Mouse (Mus musculus) heart, embryonic 15.5 days (tissue): ENCODE measurements around the gene Bbx. TPM values are rescaled to one million over a fixed set of nuclear protein-coding genes. Genes with fewer than 3 reads are reported as not detected.
A peak's percentile ranks its signal among the peaks of the same experiment; 100 is the strongest.

Source experiments
- ATAC-seq: fragments of 200-750 bp; cut with Nextera tagmentation; replicated peaks from 2 replicates; pipeline ENCODE4 v1.8.0; 2017; ENCODE audit warnings: low read depth, moderate TSS enrichment; ENCODE audit not compliant: insufficient number of reproducible peaks, insufficient read depth, low FRiP score
- H3K27ac ChIP-seq: fragments of 300-500 bp; sonication (generic); 2 replicates; pipeline ENCODE4 v1.5.1; 2015; ENCODE audit warnings: mild to moderate bottlenecking, inconsistent platforms
- H3K27me3 ChIP-seq: fragments of 300-500 bp; sonication (generic); 2 replicates; pipeline ENCODE4 v1.6.1; 2015; ENCODE audit warnings: inconsistent platforms
- H3K36me3 ChIP-seq: fragments of 300-500 bp; sonication (generic); 2 replicates; pipeline ENCODE4 v1.6.1; 2015; ENCODE audit warnings: mild to moderate bottlenecking, inconsistent platforms
- H3K4me1 ChIP-seq: fragments of 300-500 bp; sonication (generic); replicated peaks from 2 replicates; pipeline ENCODE4 v1.6.1; 2015; ENCODE audit warnings: inconsistent platforms
- H3K4me2 ChIP-seq: fragments of 300-500 bp; sonication (generic); 2 replicates; pipeline ENCODE4 v1.6.1; 2015; ENCODE audit warnings: inconsistent platforms, mild to moderate bottlenecking, moderate library complexity
- H3K4me3 ChIP-seq: fragments of 300-500 bp; sonication (generic); 2 replicates; pipeline ENCODE4 v1.5.1; 2015; ENCODE audit warnings: mild to moderate bottlenecking, inconsistent platforms
- H3K9ac ChIP-seq: fragments of 300-500 bp; sonication (generic); 2 replicates; pipeline ENCODE4 v1.6.1; 2015; ENCODE audit warnings: mild to moderate bottlenecking, inconsistent platforms
- H3K9me3 ChIP-seq: fragments of 300-500 bp; sonication (generic); replicated peaks from 2 replicates; pipeline ENCODE4 v1.6.1; 2016; ENCODE audit warnings: inconsistent platforms
- WGBS: fragments of 180-500 bp; shearing (Covaris S2); methylation state at CpG from one replicate; pipeline ENCODE4 v1.1.7; 2015; ENCODE audit warnings: mixed read lengths; 5-methylcytosine and 5-hydroxymethylcytosine counted together
- polyA plus RNA-seq: library from polyadenylated mRNA; unstranded; fragments of >200 nt; fragmentation: Nextera tagmentation; extraction: Ambion mirVana; gene quantifications from 2 replicates; pipeline ENCODE4 v1.2.1, GENCODE M21; 2015

The Bbx gene
- polyA plus RNA-seq, 1 experiment from 2014 or later, result 33.4 TPM

DNA sequence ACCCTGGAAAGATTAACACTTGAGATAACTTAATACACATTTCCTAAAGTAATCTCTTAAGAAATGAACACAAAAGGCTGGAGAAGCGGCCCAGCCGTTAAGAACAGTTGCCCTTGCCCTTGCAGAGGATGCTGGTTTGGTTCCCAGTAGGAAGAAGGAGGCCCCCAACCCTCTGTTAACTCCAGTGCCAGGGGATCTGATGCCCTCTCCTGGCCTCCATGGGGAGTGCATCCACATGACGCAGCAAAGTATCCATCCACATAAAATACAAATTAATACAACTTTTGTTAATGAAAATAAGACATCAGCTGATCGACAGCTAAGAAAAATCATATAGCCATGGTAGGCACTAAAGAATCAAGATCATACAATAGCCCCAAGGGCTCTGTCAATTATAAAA, 33.6 kb downstream of the Bbx start:
- WGBS, result 82% methylated on average over 4 of the region's 4 CpGs
- H3K27ac ChIP-seq, result no peak overlapping the region
- no peak for ATAC-seq

DNA sequence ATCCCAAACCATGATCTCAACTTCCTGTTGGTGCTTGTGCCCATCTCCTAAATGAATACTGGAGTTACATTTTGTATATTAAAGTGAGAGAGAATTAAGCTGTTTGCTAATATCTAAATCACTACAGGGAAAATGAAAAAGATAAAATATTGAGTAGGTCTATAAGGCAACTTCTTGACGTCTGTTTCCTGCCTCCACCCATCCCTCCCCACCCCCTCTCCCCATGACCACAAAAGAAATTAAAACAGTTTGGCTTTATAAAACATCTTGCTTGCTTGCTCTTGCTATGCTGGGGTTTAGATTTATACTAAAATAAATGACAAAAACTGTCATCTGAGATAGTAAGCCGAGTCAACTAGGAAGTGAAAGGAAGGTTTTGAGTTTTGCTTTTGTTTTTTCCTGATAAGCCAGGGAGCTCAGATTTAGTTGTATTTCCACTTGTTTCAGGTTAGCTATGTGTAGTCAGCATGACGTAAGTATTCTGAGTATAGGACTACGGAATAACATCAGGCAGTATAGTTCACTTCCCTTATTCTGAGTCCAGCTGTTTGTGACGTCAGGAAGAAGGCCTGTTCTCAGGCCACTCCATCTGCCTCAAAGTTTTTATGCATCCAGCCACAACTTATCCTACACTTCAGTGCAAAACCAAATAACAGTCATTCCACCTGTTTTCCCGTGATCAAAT, 36.1 kb downstream of the Bbx start:
- no peak overlapping the region for H3K27ac ChIP-seq
- no peak overlapping the region for H3K4me2 ChIP-seq
- H3K27me3 ChIP-seq, result no peaks in the 10 kb centered on the region
- no peaks in the 10 kb centered on the region for H3K9me3 ChIP-seq
- H3K4me1 ChIP-seq, result peaks cover 6% of the 10 kb centered on the region
- peaks cover 2% of the 10 kb centered on the region; the same call in 1 of the 2 replicates for H3K36me3 ChIP-seq
- H3K9ac ChIP-seq, result no peak overlapping the region
- no peak overlapping the region for H3K4me3 ChIP-seq
- 67% methylated on average over 6 of the region's 6 CpGs for WGBS
- no peak for ATAC-seq

More for the DNA sequence above, 33.6 kb downstream of the Bbx start:
- H3K4me3 ChIP-seq, result no peak overlapping the region
- H3K9me3 ChIP-seq, result no peaks in the 10 kb centered on the region
- no peak overlapping the region for H3K9ac ChIP-seq
- no peak overlapping the region for H3K4me2 ChIP-seq
- H3K36me3 ChIP-seq, result no peaks in the 10 kb centered on the region
- H3K4me1 ChIP-seq, result peaks cover 12% of the 10 kb centered on the region
- no peaks in the 10 kb centered on the region for H3K27me3 ChIP-seq

DNA sequence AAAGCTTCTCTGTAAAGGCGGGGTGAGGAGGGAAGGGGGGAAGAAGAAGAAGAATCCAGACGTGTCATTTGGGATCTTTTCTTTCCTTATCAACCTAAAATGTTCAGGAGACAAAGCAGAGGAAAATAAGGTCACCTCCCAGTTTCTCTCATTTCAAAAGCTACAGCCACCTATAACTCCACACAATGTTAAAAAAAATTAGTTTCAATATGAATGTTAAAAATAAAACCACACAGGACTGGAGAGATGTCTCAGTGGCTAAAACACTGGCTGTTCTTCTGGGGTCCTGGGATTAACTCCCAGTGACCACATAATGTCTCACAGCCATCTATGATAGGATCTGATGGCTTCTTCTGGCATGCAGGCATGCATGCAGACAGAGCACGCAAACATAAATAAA, 43.7 kb downstream of the Bbx start:
- Histone ChIP-seq H3K9me3 (no peaks in the 10 kb centered on the region), H3K27me3 (no peaks in the 10 kb centered on the region), H3K4me3 (no peak overlapping the region), H3K9ac (no peak overlapping the region), H3K36me3 (peaks cover 3% of the 10 kb centered on the region; the same call in 1 of the 2 replicates), H3K4me1 (no peaks in the 10 kb centered on the region), H3K27ac (no peak overlapping the region), H3K4me2 (no peak overlapping the region)
- ATAC-seq, result no peak
- WGBS, result 79% methylated on average over 3 of the region's 3 CpGs

DNA sequence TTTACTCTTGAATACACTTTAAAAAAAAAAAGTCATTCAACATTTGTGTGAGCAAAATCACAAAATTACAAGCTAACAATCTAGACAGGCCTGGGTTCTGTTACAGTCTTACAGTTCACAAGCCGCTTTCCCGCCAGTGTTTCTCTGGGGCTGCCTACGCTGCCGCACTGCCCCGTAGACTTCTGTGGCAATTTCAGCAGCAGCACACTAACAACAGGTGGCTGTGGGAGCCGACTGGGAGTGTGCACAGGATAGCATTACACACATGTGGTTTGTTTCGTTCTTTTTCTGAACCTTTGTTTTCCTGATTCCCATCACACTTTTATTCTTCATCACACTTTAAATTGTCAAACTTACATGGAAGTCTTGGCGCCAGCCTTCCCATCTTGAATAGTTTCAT, 48.6 kb downstream of the Bbx start:
- no peak overlapping the region for H3K27ac ChIP-seq
- no peak overlapping the region for H3K4me3 ChIP-seq
- H3K9me3 ChIP-seq, result no peaks in the 10 kb centered on the region
- H3K36me3 ChIP-seq, result no peaks in the 10 kb centered on the region
- no peak overlapping the region for H3K4me2 ChIP-seq
- H3K4me1 ChIP-seq, result peaks cover 14% of the 10 kb centered on the region; the same call in 1 of the 2 replicates
- H3K27me3 ChIP-seq, result no peaks in the 10 kb centered on the region
- H3K9ac ChIP-seq, result no peak overlapping the region
- ATAC-seq, result no peak
- WGBS, result 91% methylated on average over 8 of the region's 8 CpGs

DNA sequence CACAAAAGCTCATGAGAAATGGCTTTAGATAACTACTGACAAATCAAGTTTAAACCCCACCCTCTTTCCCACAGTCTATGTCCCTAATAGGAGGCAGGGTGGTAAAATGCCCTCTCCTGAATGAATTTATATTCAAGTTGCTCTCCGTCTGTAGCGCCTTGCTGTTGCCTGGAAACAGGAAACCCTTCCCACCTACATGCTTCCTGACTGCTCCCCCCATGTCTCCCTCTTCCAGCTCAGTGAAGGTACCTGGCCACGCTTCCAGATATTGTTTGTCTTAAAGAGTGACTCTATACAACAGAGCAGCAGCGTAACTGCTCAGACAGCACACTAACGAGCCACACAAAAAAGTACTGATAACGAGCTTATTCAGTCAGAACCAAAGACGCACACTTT, 50.8 kb downstream of the Bbx start:
- Histone ChIP-seq H3K9me3 (no peaks in the 10 kb centered on the region), H3K27me3 (no peaks in the 10 kb centered on the region), H3K4me3 (no peak overlapping the region), H3K36me3 (no peaks in the 10 kb centered on the region), H3K4me1 (peaks cover 14% of the 10 kb centered on the region; the same call in 1 of the 2 replicates), H3K4me2 (peak overlapping the region; percentile 49), H3K27ac (no peak overlapping the region), H3K9ac (no peak overlapping the region)
- no peak for ATAC-seq
- WGBS, result 38% methylated on average over 7 of the region's 7 CpGs

DNA sequence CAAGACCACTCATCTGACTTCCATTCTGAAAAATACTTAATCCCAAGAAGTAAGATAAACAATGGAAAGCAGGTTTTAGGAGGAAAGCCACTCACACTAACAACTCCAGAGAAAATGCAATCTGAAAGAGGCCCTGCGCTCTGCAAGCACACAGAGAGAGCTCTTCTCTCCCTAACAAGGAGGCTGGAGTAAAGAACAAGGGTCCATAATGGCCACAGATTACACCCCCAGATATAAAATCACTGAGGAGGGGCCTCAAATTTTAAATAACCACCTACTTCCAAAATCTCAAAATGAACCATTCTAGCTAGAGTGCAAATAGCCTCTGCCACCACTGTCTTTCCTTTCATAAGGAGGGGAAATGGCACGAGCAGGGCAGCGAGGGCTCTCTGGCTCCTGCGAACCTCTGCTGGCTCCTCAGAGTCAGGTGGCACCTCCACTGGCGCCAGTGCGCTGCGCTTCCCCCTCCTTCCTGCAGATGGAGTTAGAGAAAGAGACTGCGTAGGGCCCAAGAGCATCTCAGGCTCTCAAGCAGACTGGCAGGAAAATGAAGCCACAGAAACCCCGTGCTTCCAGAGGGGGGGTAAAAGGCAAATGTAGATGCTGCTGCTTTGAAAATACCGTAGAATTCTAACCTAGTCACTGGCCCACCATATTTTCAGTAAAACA, 51.4 kb downstream of the Bbx start:
- Histone ChIP-seq H3K4me2 (peak overlapping the region; percentile 49), H3K36me3 (no peaks in the 10 kb centered on the region), H3K27ac (no peak overlapping the region), H3K27me3 (no peaks in the 10 kb centered on the region), H3K4me1 (peaks cover 14% of the 10 kb centered on the region; the same call in 1 of the 2 replicates), H3K4me3 (no peak overlapping the region), H3K9me3 (no peaks in the 10 kb centered on the region), H3K9ac (no peak overlapping the region)
- 0 out of 2 replicates have a peak, but pooled peaks have one; percentile 60 for ATAC-seq
- 31% methylated on average over 10 of the region's 10 CpGs for WGBS

DNA sequence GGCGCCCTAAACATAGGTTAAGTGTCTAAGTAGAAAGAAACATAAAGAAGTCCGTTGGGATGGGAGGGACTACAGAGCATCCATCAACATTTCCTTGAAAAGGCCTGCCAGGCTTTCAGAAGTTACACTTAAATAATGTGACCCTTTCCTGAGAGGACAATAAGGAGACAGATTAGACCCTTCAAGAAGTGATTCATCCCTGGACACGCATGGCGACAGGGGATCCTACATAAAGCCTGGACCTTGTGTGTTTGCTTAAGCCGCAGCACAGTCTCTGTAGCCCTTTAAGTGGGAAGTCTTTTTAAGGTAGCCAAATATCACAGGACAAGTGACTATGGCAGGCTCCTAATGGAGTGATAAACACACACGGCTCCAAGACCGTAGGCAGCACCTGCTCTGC, 52.0 kb downstream of the Bbx start:
- H3K27me3 ChIP-seq, result no peaks in the 10 kb centered on the region
- H3K9me3 ChIP-seq, result no peaks in the 10 kb centered on the region
- no peak overlapping the region for H3K27ac ChIP-seq
- no peak overlapping the region for H3K9ac ChIP-seq
- peaks cover 14% of the 10 kb centered on the region; the same call in 1 of the 2 replicates for H3K4me1 ChIP-seq
- no peaks in the 10 kb centered on the region for H3K36me3 ChIP-seq
- 53% methylated on average over 7 of the region's 7 CpGs for WGBS
- no peak overlapping the region for H3K4me3 ChIP-seq
- no peak overlapping the region for H3K4me2 ChIP-seq
- no peak for ATAC-seq

DNA sequence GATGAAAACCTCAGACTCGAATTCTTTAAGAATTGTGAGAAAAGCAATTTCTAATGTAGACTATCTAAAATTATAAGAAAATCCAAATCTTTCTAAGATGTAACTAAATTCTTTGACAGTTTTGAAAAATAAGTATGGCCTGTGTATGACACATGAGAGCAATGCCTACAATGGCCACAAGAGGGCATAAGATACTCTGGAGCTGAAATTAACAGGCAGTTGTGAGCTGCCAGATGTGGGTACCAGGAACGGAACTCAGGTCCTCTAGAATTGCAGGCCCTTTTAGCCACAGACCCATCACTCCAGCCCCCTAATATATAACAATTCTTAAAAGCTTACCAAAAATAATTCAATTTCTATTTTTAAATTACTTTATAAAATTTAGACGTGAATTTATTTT, 57.6 kb downstream of the Bbx start:
- whole genome bisulfite sequencing, result 87% methylated on average over 3 of the region's 3 CpGs
- ATAC-seq, result no peak
- Histone ChIP-seq H3K27ac (no peak overlapping the region), H3K36me3 (no peaks in the 10 kb centered on the region), H3K4me1 (0 out of 2 replicates have a peak, but pooled peaks cover 4% of the 10 kb centered on the region), H3K9me3 (no peaks in the 10 kb centered on the region), H3K4me2 (no peak overlapping the region), H3K9ac (no peak overlapping the region), H3K27me3 (no peaks in the 10 kb centered on the region), H3K4me3 (no peak overlapping the region)

DNA sequence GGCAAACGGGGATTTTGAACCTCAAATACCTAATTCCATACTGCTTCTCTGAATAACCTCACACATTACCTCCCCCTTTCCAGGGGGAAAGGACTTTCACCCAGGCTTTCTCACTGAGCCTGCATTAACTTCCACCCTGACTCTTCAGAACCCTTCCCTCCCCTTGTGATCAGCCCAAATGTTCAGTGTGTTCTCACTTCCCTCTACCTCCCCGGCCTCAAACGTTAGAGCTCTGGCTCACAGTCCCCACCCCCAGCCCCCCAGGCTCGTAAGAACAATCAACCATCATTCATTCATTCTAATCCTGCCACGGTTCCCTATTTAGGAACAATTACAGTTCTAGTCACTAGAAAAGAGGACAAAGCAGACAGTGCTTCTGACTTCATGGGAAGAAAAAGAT, 58.5 kb downstream of the Bbx start:
- 48% methylated on average over 5 of the region's 5 CpGs for WGBS
- H3K9ac ChIP-seq, result no peak overlapping the region
- no peaks in the 10 kb centered on the region for H3K27me3 ChIP-seq
- no peaks in the 10 kb centered on the region for H3K36me3 ChIP-seq
- no peak overlapping the region for H3K4me3 ChIP-seq
- no peak overlapping the region for H3K27ac ChIP-seq
- H3K9me3 ChIP-seq, result no peaks in the 10 kb centered on the region
- H3K4me1 ChIP-seq, result 0 out of 2 replicates have a peak, but pooled peaks cover 4% of the 10 kb centered on the region
- no peak for ATAC-seq
- no peak overlapping the region for H3K4me2 ChIP-seq

DNA sequence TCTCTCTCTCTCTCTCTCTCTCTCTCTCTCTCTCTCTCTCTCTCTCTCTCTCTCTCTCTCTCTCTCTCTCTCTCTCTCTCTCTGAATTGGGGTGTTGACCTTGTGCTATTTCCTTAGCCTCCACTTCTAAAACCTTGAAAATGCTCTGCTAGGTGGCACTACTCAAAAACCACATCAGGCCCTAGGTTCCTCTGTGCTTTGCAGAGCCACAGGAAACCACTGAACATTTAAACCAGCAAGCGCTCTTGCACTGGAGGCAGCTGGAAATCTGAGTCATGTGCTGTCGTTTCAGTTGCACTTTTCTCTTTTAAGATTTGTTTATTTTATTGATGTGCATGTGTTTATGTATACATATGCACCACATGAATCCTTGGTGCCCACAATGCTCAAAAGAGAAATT, 59.6 kb downstream of the Bbx start:
- Histone ChIP-seq H3K27me3 (no peaks in the 10 kb centered on the region), H3K27ac (no peak overlapping the region), H3K4me2 (no peak overlapping the region), H3K36me3 (no peaks in the 10 kb centered on the region), H3K4me3 (no peak overlapping the region), H3K9ac (no peak overlapping the region), H3K9me3 (no peaks in the 10 kb centered on the region), H3K4me1 (peaks cover 7% of the 10 kb centered on the region; the same call in 1 of the 2 replicates)
- 69% methylated on average over 2 of the region's 2 CpGs for whole genome bisulfite sequencing
- ATAC-seq, result no peak

DNA sequence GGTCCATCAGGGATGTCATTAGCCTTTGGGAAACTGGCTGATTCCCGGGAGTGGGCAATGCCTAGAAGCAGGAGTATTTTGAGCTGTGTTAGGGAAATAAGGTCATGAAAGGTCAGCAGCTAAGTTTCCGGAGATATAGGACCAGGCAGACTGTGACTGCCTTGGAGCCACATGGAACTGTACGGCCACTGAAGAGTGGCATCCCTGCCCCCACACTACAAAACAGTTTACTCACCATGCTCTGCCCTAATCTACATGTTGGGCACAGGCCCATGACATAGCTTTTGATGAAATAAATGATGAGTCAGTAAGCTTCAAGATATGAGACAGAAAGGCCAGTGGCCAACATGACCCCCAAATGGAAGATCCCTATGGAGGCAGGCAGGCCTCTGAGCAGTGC, 60.7 kb downstream of the Bbx start:
- WGBS, result 40% methylated on average over 3 of the region's 3 CpGs
- Histone ChIP-seq H3K9me3 (no peaks in the 10 kb centered on the region), H3K4me2 (no peak overlapping the region), H3K4me3 (no peak overlapping the region), H3K4me1 (peaks cover 13% of the 10 kb centered on the region), H3K36me3 (no peaks in the 10 kb centered on the region), H3K9ac (no peak overlapping the region), H3K27ac (no peak overlapping the region), H3K27me3 (no peaks in the 10 kb centered on the region)
- ATAC-seq, result no peak

DNA sequence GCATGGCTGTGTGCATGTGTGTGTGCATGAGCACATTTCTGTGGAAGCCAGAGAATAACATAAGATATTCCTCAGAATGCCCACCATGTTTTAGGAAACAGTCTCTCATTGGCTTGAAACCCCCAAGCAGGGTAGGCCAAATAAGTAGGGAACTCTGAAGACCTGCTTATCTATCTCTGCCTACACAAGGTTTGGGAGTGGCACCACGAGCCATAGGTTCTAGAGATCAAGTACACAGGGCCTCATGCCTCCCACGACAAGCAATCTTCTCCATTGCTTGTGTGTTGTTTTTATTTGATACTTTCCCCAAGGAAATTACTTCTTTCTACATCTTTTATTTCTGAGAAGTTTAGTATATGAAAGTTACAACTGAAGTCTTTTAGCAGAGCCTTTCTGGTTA, 61.8 kb downstream of the Bbx start:
- no peaks in the 10 kb centered on the region for H3K27me3 ChIP-seq
- no peak for ATAC-seq
- peaks cover 14% of the 10 kb centered on the region for H3K4me1 ChIP-seq
- H3K36me3 ChIP-seq, result no peaks in the 10 kb centered on the region
- no peak overlapping the region for H3K27ac ChIP-seq
- WGBS, result 73% methylated on average over 2 of the region's 2 CpGs
- no peak overlapping the region for H3K4me2 ChIP-seq
- H3K9ac ChIP-seq, result no peak overlapping the region
- H3K9me3 ChIP-seq, result no peaks in the 10 kb centered on the region
- no peak overlapping the region for H3K4me3 ChIP-seq
